Mouse (Mus musculus) lung, postnatal 0 days (tissue): ENCODE data around the gene Rybp.

Source experiments
- CTCF ChIP-seq: IDR thresholded peaks from 2 replicates; pipeline ENCODE4 v1.5.1; 2016; ENCODE audit warnings: antibody characterized with exemption, mild to moderate bottlenecking
- EP300 ChIP-seq: IDR thresholded peaks from 2 replicates; pipeline ENCODE4 v1.6.1; 2016; ENCODE audit warnings: antibody characterized with exemption, mild to moderate bottlenecking, control low read depth

GRCm38 (mm10) chr6:100195870-100196409 is 91.3 kb downstream of the Rybp start:
- TF ChIP-seq CTCF: peak; percentile 31; the same call in 1 of the 2 replicates
- 0 out of 2 replicates have a peak, but pooled peaks have one; percentile 53 for TF ChIP-seq EP300
